Mouse (Mus musculus) spleen, adult 2 months (tissue): ENCODE data around the gene Gpr153.
"Not testable (repeated sequence)": the region's sequence is repeated elsewhere in the genome, so short reads cannot be mapped to it uniquely, and the experiment has no call there.

ENCODE experiments used
- CTCF ChIP-seq: fragments of 200-500 bp; IDR thresholded peaks from 2 replicates; pipeline ENCODE4 v1.5.1; 2011; ENCODE audit warnings: mild to moderate bottlenecking, inconsistent platforms; ENCODE audit not compliant: insufficient read depth, insufficient read length, insufficient replicate concordance; ENCODE audit errors: extremely low read depth
- POLR2A ChIP-seq: fragments of 200-500 bp; IDR thresholded peaks from 2 replicates; pipeline ENCODE4 v1.6.1; 2011; ENCODE audit warnings: low read depth, low read length, inconsistent platforms

- not testable (repeated sequence) for TF ChIP-seq POLR2A, CTCF
These were observed 43.7 kb upstream of the Gpr153 start for GRCm38 (mm10) chr4:152230331-152230730.
